Mouse (Mus musculus) heart, postnatal 0 days (tissue): ENCODE results near the gene Gm49358.

Source experiments
- CTCF ChIP-seq: IDR thresholded peaks from 2 replicates; pipeline ENCODE4 v1.5.1; 2016; ENCODE audit warnings: antibody characterized with exemption, control low read depth, low read depth
- EP300 ChIP-seq: IDR thresholded peaks from 2 replicates; pipeline ENCODE4 v1.6.1; 2016; ENCODE audit warnings: antibody characterized with exemption, low read depth

GRCm38 (mm10) chr10:86777614-86778319 is 14.0 kb downstream of the Gm49358 start:
- TF ChIP-seq EP300: no peak
- TF ChIP-seq CTCF: no peak
